Comparison of ENCODE assay signal across 7 mouse cellular contexts in the genomic region with DNA sequence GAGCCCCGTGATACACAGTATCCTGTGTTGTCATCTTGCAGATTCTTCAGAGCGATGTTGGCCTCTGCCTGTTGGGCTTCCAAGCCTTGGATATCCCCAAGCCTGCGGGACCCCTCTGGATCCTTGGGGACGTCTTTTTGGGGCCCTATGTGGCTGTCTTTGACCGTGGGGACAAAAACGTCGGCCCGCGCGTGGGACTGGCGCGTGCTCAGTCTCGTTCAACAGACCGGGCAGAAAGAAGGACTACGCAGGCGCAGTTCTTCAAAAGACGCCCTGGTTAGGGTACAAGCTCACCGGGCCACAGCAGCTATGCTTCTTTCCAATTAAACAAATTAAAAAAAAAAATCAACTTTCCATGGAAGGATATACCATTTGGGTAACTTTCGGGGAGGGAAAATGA. TPM values are rescaled to one million over a fixed set of nuclear protein-coding genes. Genes with fewer than 3 reads are reported as not detected.
A peak's percentile ranks its signal among the peaks of the same experiment; 100 is the strongest.
DNase-seq lines count a peak whose midpoint lies in the region; ATAC-seq and TF ChIP-seq lines count a peak whose summit lies in the region.

No protein-coding gene starts in this region.

- H3K9me3 ChIP-seq in forebrain, embryonic 14.5 days (replicated peaks; ENCODE audit: control insufficient read depth, low read length) = no peaks in the 10 kb centered on the region
- no peaks in the 10 kb centered on the region for H3K9me3 ChIP-seq in neural tube, embryonic 14.5 days (ENCODE audit: control insufficient read depth, low read length)

- H3K27me3 ChIP-seq in thymus, adult 2 months (ENCODE audit: control insufficient read depth, insufficient read depth, low read length) = peaks cover 28% of the 10 kb centered on the region
- H3K27me3 ChIP-seq in forebrain, embryonic 14.5 days (replicated peaks; ENCODE audit: control insufficient read depth, insufficient read depth, low read length) = peaks cover 18% of the 10 kb centered on the region
- H3K27me3 ChIP-seq in neural tube, embryonic 14.5 days (ENCODE audit: control insufficient read depth, insufficient read depth, low read length) = peaks cover 6% of the 10 kb centered on the region; the same call in 1 of the 2 replicates

- TF ChIP-seq CTCF in thymus, adult 2 months (IDR thresholded peaks at IDR 0.05; ENCODE audit: borderline replicate concordance, control insufficient read depth, extremely low read depth, insufficient read depth, low read length, poor library complexity) = no peak
- no peak for TF ChIP-seq CTCF in left cerebral cortex, adult 2 months (IDR thresholded peaks at IDR 0.05)

- ATAC-seq in forebrain, embryonic 14.5 days = no peak
- ATAC-seq in neural tube, embryonic 14.5 days (ENCODE audit: low read depth) = no peak

- peak overlapping the region; percentile 61 for H3K9ac ChIP-seq in forebrain, embryonic 14.5 days (ENCODE audit: low read length)
- H3K9ac ChIP-seq in neural tube, embryonic 14.5 days (replicated peaks; ENCODE audit: low read depth, low read length) = peak overlapping the region; percentile 41

- H3K27ac ChIP-seq in thymus, adult 2 months (ENCODE audit: control insufficient read depth, insufficient read depth, low read length) = no peak overlapping the region
- no peak overlapping the region for H3K27ac ChIP-seq in forebrain, embryonic 14.5 days (ENCODE audit: low read depth, low read length)
- peak overlapping the region; percentile 90 for H3K27ac ChIP-seq in left cerebral cortex, adult 2 months
- no peak overlapping the region for H3K27ac ChIP-seq in neural tube, embryonic 14.5 days (ENCODE audit: low read depth, low read length)

- no peak for TF ChIP-seq POLR2A in thymus, adult 2 months (IDR thresholded peaks at IDR 0.05; ENCODE audit: control insufficient read depth, extremely low read depth, insufficient read depth, low read length, poor library complexity)

- H3K4me2 ChIP-seq in forebrain, embryonic 14.5 days (ENCODE audit: low read length) = peak overlapping the region; percentile 98
- H3K4me2 ChIP-seq in neural tube, embryonic 14.5 days (ENCODE audit: low read depth, low read length) = peak overlapping the region; percentile 73

- peak; percentile 25 for DNase-seq in thymus, postnatal 4 days
- no peak for DNase-seq in thymus, adult 2 months
- peak; percentile 85 for DNase-seq in forebrain, embryonic 14.5 days (ENCODE audit: low spot score)
- peak; percentile 69 to 73 for DNase-seq in left cerebral cortex, adult 2 months (ENCODE audit: extremely low spot score in 1 of 2, low spot score in 2 of 2)
- no peak for DNase-seq in gastrocnemius, postnatal 10 days
- no peak for DNase-seq in spleen, postnatal 36 days (ENCODE audit: low spot score in 2 of 2)

- no peaks in the 10 kb centered on the region for H3K36me3 ChIP-seq in thymus, adult 2 months (ENCODE audit: control insufficient read depth, insufficient read depth, low read length)
- no peaks in the 10 kb centered on the region for H3K36me3 ChIP-seq in forebrain, embryonic 14.5 days (ENCODE audit: control insufficient read depth, insufficient read depth, low read length)
- no peaks in the 10 kb centered on the region for H3K36me3 ChIP-seq in neural tube, embryonic 14.5 days (ENCODE audit: control insufficient read depth, insufficient read depth, low read length)

- no peak overlapping the region for H3K4me3 ChIP-seq in thymus, adult 2 months (ENCODE audit: control insufficient read depth, insufficient read depth, low read length)
- peak overlapping the region; percentile 38 for H3K4me3 ChIP-seq in forebrain, embryonic 14.5 days (ENCODE audit: low read depth, low read length)
- peak overlapping the region; percentile 50 for H3K4me3 ChIP-seq in left cerebral cortex, adult 2 months
- peak overlapping the region; percentile 42 for H3K4me3 ChIP-seq in neural tube, embryonic 14.5 days (ENCODE audit: low read depth, low read length)

- 27% methylated on average over 19 of the region's 19 CpGs for WGBS in thymus, adult 2 months
- WGBS in forebrain, embryonic 14.5 days = 18% methylated on average over 19 of the region's 19 CpGs
- WGBS in neural tube, embryonic 14.5 days = 12% methylated on average over 19 of the region's 19 CpGs

- H3K4me1 ChIP-seq in thymus, adult 2 months (replicated peaks; ENCODE audit: control insufficient read depth, insufficient read depth, low read length) = peaks cover 16% of the 10 kb centered on the region
- peaks cover 17% of the 10 kb centered on the region for H3K4me1 ChIP-seq in forebrain, embryonic 14.5 days (ENCODE audit: control insufficient read depth, insufficient read depth, low read length)
- peaks cover 22% of the 10 kb centered on the region for H3K4me1 ChIP-seq in neural tube, embryonic 14.5 days (ENCODE audit: control insufficient read depth, insufficient read depth, low read length)

- intact Hi-C loops in left cerebral cortex, adult 2 months (cut with DNase I) = no loop called here

RNA-seq across cellular contexts. Expression of gene Kcnc3, which starts 3.9 kb away (rescaled TPM):
- 0.82 and 1.0 TPM in 2 replicates for polyA plus RNA-seq in thymus, adult 2 months (2012; rRNA removed)
- 2.1 and 2.2 TPM in 2 replicates for polyA plus RNA-seq in forebrain, embryonic 14.5 days (2014; fragmentation: Nextera tagmentation; extraction: Ambion mirVana)
- 100 to 1,000 TPM; 114 to 122 TPM for total RNA-seq in left cerebral cortex, adult 2 months (2021)
- 7.5 and 8.9 TPM in 2 replicates for polyA plus RNA-seq in neural tube, embryonic 14.5 days (2014; fragmentation: Nextera tagmentation; extraction: Ambion mirVana)
- 1 to 10 TPM; 1.4 to 1.6 TPM for total RNA-seq in gastrocnemius, postnatal 10 days (2021)

RNA-seq across cellular contexts. Expression of gene Napsa, which starts 14.3 kb away (rescaled TPM):
- 28.0 and 32.0 TPM in 2 replicates for polyA plus RNA-seq in thymus, adult 2 months (2012; rRNA removed)
- 0.74 and 0.79 TPM in 2 replicates for polyA plus RNA-seq in forebrain, embryonic 14.5 days (2014; fragmentation: Nextera tagmentation; extraction: Ambion mirVana)
- under 1 TPM in 1 of 2 experiments, not detected in 1; 0.29 TPM for total RNA-seq in left cerebral cortex, adult 2 months (2021)
- polyA plus RNA-seq in neural tube, embryonic 14.5 days (2014; fragmentation: Nextera tagmentation; extraction: Ambion mirVana) = 0.82 and 2.1 TPM in 2 replicates
- under 1 TPM in 1 of 2 experiments, not detected in 1; 0.99 TPM for total RNA-seq in gastrocnemius, postnatal 10 days (2021)

RNA-seq across cellular contexts. Expression of gene Nr1h2, which starts 32.8 kb away (rescaled TPM):
- polyA plus RNA-seq in thymus, adult 2 months (2012; rRNA removed) = 302 and 308 TPM in 2 replicates
- 72.6 and 78.2 TPM in 2 replicates for polyA plus RNA-seq in forebrain, embryonic 14.5 days (2014; fragmentation: Nextera tagmentation; extraction: Ambion mirVana)
- total RNA-seq in left cerebral cortex, adult 2 months (2021) = 10 to 100 TPM; 78.4 to 82.5 TPM
- 57.2 and 59.5 TPM in 2 replicates for polyA plus RNA-seq in neural tube, embryonic 14.5 days (2014; fragmentation: Nextera tagmentation; extraction: Ambion mirVana)
- total RNA-seq in gastrocnemius, postnatal 10 days (2021) = 10 to 100 TPM; 27.4 to 35.4 TPM

RNA-seq across cellular contexts. Expression of gene Pold1, which starts 37.9 kb away (rescaled TPM):
- 208 and 235 TPM in 2 replicates for polyA plus RNA-seq in thymus, adult 2 months (2012; rRNA removed)
- polyA plus RNA-seq in forebrain, embryonic 14.5 days (2014; fragmentation: Nextera tagmentation; extraction: Ambion mirVana) = 32.6 and 33.0 TPM in 2 replicates
- total RNA-seq in left cerebral cortex, adult 2 months (2021) = 1 to 10 TPM; 8.8 to 9.4 TPM
- polyA plus RNA-seq in neural tube, embryonic 14.5 days (2014; fragmentation: Nextera tagmentation; extraction: Ambion mirVana) = 9.4 and 12.5 TPM in 2 replicates
- total RNA-seq in gastrocnemius, postnatal 10 days (2021) = 10 to 100 TPM in 1 of 2 experiments, 1 to 10 TPM in 1; 8.1 to 14.7 TPM

RNA-seq across cellular contexts. Expression of gene Spib, which starts 54.6 kb away (rescaled TPM):
- polyA plus RNA-seq in thymus, adult 2 months (2012; rRNA removed) = 40.3 and 43.3 TPM in 2 replicates
- not detected in 2 replicates for polyA plus RNA-seq in forebrain, embryonic 14.5 days (2014; fragmentation: Nextera tagmentation; extraction: Ambion mirVana)
- total RNA-seq in left cerebral cortex, adult 2 months (2021) = under 1 TPM in 1 of 2 experiments, not detected in 1; 0.20 TPM
- polyA plus RNA-seq in neural tube, embryonic 14.5 days (2014; fragmentation: Nextera tagmentation; extraction: Ambion mirVana) = not detected in 2 replicates
- 1 to 10 TPM in 1 of 2 experiments, not detected in 1; 1.2 TPM for total RNA-seq in gastrocnemius, postnatal 10 days (2021)

Comparison
In these comparisons a context has a peak if more than half of its experiments do, and no peak if none do; other contexts are left out.
1. DNase-seq: peak in thymus, postnatal 4 days (single experiment), forebrain, embryonic 14.5 days (single experiment) and left cerebral cortex, adult 2 months (2 of 2); none in thymus, adult 2 months (single experiment), gastrocnemius, postnatal 10 days (single experiment) and spleen, postnatal 36 days (0 of 2).